Mouse (Mus musculus) neural tube, embryonic 13.5 days (tissue): ENCODE results near the gene Clic5. TPM values are rescaled to one million over a fixed set of nuclear protein-coding genes. Genes with fewer than 3 reads are reported as not detected.
A peak's percentile ranks its signal among the peaks of the same experiment; 100 is the strongest.

Source experiments
- ATAC-seq: fragments of 200-750 bp; cut with Nextera tagmentation; 2 replicates; pipeline ENCODE4 v1.8.0; 2017; ENCODE audit warnings: low read depth, mild to moderate bottlenecking, moderate TSS enrichment, moderate library complexity
- H3K27ac ChIP-seq: fragments of 300-500 bp; sonication (generic); replicated peaks from 2 replicates; pipeline ENCODE4 v1.5.1; 2015; ENCODE audit warnings: moderate library complexity, mild to moderate bottlenecking, inconsistent platforms
- H3K27me3 ChIP-seq: fragments of 300-500 bp; sonication (generic); 2 replicates; pipeline ENCODE4 v1.6.1; 2015; ENCODE audit warnings: mild to moderate bottlenecking, inconsistent platforms
- H3K36me3 ChIP-seq: fragments of 300-500 bp; sonication (generic); 2 replicates; pipeline ENCODE4 v1.6.1; 2015; ENCODE audit warnings: mild to moderate bottlenecking, inconsistent platforms
- H3K4me1 ChIP-seq: fragments of 300-500 bp; sonication (generic); replicated peaks from 2 replicates; pipeline ENCODE4 v1.6.1; 2015; ENCODE audit warnings: inconsistent platforms
- H3K4me2 ChIP-seq: fragments of 300-500 bp; sonication (generic); 2 replicates; pipeline ENCODE4 v1.6.1; 2015; ENCODE audit warnings: inconsistent platforms, mild to moderate bottlenecking, moderate library complexity
- H3K4me3 ChIP-seq: fragments of 300-500 bp; sonication (generic); 2 replicates; pipeline ENCODE4 v1.5.1; 2015; ENCODE audit warnings: mild to moderate bottlenecking, inconsistent platforms
- H3K9ac ChIP-seq: fragments of 300-500 bp; sonication (generic); 2 replicates; pipeline ENCODE4 v1.6.1; 2015; ENCODE audit warnings: moderate library complexity, mild to moderate bottlenecking, inconsistent platforms
- H3K9me3 ChIP-seq: fragments of 300-500 bp; sonication (generic); 2 replicates; pipeline ENCODE4 v1.6.1; 2016; ENCODE audit warnings: inconsistent platforms
- WGBS: fragments of 180-500 bp; shearing (Covaris S2); methylation state at CpG from one replicate; pipeline ENCODE4 v1.1.7; 2015; 5-methylcytosine and 5-hydroxymethylcytosine counted together
- polyA plus RNA-seq: library from polyadenylated mRNA; unstranded; fragments of >200 nt; fragmentation: Nextera tagmentation; extraction: Ambion mirVana; gene quantifications from 2 replicates; pipeline ENCODE4 v1.2.1, GENCODE M21; 2015

Gene Clic5
- polyA plus RNA-seq = 0.18 TPM in 2 replicates

- Histone ChIP-seq H3K4me3 (peak within 1 kb of the TSS; percentile 31), H3K36me3 (no peaks in the 10 kb centered on the region), H3K27me3 (peaks cover 40% of the 10 kb centered on the region), H3K4me1 (peaks cover 19% of the 10 kb centered on the region), H3K9ac (peak within 1 kb of the TSS; percentile 48; the same call in 1 of the 2 replicates), H3K27ac (no peak within 1 kb of the TSS), H3K4me2 (peak within 1 kb of the TSS; percentile 63), H3K9me3 (no peaks in the 10 kb centered on the region)
- 5% methylated on average over 24 of the region's 24 CpGs for WGBS
- ATAC-seq = no peak
Measured at GRCm38 (mm10) chr17:44188042-44188768, at the start of gene Clic5. TSS of gene Clic5 (plus strand) at chr17:44188584.

GRCm38 (mm10) chr17:44145806-44146205 is 42.6 kb upstream of the Clic5 start:
- no peaks in the 10 kb centered on the region for H3K4me1 ChIP-seq
- H3K9ac ChIP-seq = no peak overlapping the region
- no peak for ATAC-seq
- H3K4me2 ChIP-seq = no peak overlapping the region
- H3K27ac ChIP-seq = no peak overlapping the region
- no peaks in the 10 kb centered on the region for H3K36me3 ChIP-seq
- no peak overlapping the region for H3K4me3 ChIP-seq
- WGBS = 85% methylated on average over 1 of the region's 1 CpGs
- no peaks in the 10 kb centered on the region for H3K27me3 ChIP-seq
- no peaks in the 10 kb centered on the region for H3K9me3 ChIP-seq

GRCm38 (mm10) chr17:44148109-44148846 is 40.1 kb upstream of the Clic5 start:
- Histone ChIP-seq H3K9me3 (no peaks in the 10 kb centered on the region), H3K9ac (no peak overlapping the region), H3K4me2 (no peak overlapping the region), H3K36me3 (no peaks in the 10 kb centered on the region), H3K4me3 (no peak overlapping the region), H3K4me1 (no peaks in the 10 kb centered on the region), H3K27me3 (no peaks in the 10 kb centered on the region), H3K27ac (no peak overlapping the region)
- ATAC-seq = no peak
- WGBS = 81% methylated on average over 5 of the region's 5 CpGs

GRCm38 (mm10) chr17:44151130-44151529 is 37.3 kb upstream of the Clic5 start:
- H3K9me3 ChIP-seq = no peaks in the 10 kb centered on the region
- no peaks in the 10 kb centered on the region for H3K36me3 ChIP-seq
- H3K4me1 ChIP-seq = no peaks in the 10 kb centered on the region
- H3K4me2 ChIP-seq = no peak overlapping the region
- no peak overlapping the region for H3K27ac ChIP-seq
- ATAC-seq = no peak
- 66% methylated on average over 3 of the region's 3 CpGs for WGBS
- H3K9ac ChIP-seq = no peak overlapping the region
- H3K4me3 ChIP-seq = no peak overlapping the region
- no peaks in the 10 kb centered on the region for H3K27me3 ChIP-seq

DNA sequence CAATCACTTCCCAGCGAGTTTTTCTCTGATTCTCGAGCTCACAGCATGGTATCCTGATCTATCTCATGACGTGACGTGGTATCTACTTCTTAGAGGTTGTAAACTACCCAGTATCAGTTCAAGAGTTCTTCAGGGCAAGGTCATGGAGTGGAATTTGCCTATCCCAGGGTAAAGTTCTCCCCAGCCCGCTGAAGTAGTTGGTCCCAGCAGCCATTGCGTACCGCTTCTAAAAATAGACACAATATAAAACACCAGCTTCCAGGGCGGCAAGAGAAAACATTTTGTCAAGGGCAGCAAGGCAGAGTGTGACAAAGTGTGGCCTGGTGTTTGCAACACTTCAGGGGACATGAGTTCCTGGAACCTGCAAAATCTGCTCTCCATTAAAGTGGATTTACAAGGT is 36.5 kb upstream of the Clic5 start:
- no peak overlapping the region for H3K4me2 ChIP-seq
- no peak overlapping the region for H3K9ac ChIP-seq
- no peak overlapping the region for H3K27ac ChIP-seq
- no peaks in the 10 kb centered on the region for H3K27me3 ChIP-seq
- no peak overlapping the region for H3K4me3 ChIP-seq
- WGBS = 81% methylated on average over 8 of the region's 8 CpGs
- H3K9me3 ChIP-seq = no peaks in the 10 kb centered on the region
- no peak for ATAC-seq
- no peaks in the 10 kb centered on the region for H3K4me1 ChIP-seq
- H3K36me3 ChIP-seq = no peaks in the 10 kb centered on the region

- Histone ChIP-seq H3K36me3 (no peaks in the 10 kb centered on the region), H3K4me1 (no peaks in the 10 kb centered on the region), H3K9ac (no peak overlapping the region), H3K9me3 (no peaks in the 10 kb centered on the region), H3K27ac (no peak overlapping the region), H3K4me3 (no peak overlapping the region), H3K4me2 (no peak overlapping the region), H3K27me3 (no peaks in the 10 kb centered on the region)
- 66% methylated on average over 5 of the region's 5 CpGs for WGBS
- ATAC-seq = no peak
Measured at GRCm38 (mm10) chr17:44153871-44154270, 34.5 kb upstream of the Clic5 start.

DNA sequence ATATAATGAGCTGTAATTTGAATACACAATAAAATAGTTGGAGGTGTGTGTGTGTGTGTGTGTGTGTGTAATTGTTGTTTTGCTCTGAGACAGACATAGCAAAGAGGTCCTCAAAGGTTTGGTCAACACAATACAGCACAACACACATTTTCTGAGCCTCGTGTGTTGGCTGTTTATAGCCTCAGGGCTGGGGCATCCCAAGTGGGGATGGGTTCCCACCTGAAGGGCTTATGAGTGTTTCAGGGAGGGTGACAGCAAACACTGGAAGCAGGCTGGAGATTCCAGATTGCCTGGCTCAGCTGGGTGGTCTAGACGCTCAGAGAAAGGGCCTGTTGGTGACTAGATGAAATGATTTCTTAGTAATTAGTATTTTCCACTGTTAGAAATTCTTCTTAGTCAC is 33.2 kb upstream of the Clic5 start:
- ATAC-seq = no peak
- H3K9me3 ChIP-seq = no peaks in the 10 kb centered on the region
- no peak overlapping the region for H3K9ac ChIP-seq
- H3K4me1 ChIP-seq = no peaks in the 10 kb centered on the region
- H3K27me3 ChIP-seq = no peaks in the 10 kb centered on the region
- no peak overlapping the region for H3K4me2 ChIP-seq
- no peak overlapping the region for H3K27ac ChIP-seq
- no peaks in the 10 kb centered on the region for H3K36me3 ChIP-seq
- 76% methylated on average over 2 of the region's 2 CpGs for WGBS
- no peak overlapping the region for H3K4me3 ChIP-seq

DNA sequence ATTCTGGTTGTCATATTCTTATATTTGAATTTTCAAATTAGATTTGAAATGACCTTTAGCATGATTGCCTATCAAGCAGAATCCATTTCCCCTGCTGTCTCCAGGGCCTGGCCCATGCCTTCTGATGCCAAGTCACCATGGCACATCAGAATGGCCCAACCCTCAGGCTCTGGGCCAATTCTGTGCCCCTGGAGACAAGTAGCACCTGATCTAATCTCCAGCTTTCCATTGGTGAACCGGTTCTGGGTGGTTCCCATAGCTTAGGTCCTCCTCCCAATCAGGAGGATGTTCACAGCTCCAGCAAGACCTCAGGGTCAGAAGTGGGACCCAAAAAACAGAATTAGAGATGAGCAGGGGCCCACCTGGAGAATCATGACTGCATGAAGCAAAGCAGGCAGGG is 30.2 kb upstream of the Clic5 start:
- H3K36me3 ChIP-seq = no peaks in the 10 kb centered on the region
- 69% methylated on average over 1 of the region's 1 CpGs for WGBS
- no peaks in the 10 kb centered on the region for H3K27me3 ChIP-seq
- H3K4me3 ChIP-seq = no peak overlapping the region
- no peak overlapping the region for H3K4me2 ChIP-seq
- no peak for ATAC-seq
- H3K4me1 ChIP-seq = no peaks in the 10 kb centered on the region
- no peak overlapping the region for H3K9ac ChIP-seq
- H3K27ac ChIP-seq = no peak overlapping the region
- H3K9me3 ChIP-seq = no peaks in the 10 kb centered on the region

DNA sequence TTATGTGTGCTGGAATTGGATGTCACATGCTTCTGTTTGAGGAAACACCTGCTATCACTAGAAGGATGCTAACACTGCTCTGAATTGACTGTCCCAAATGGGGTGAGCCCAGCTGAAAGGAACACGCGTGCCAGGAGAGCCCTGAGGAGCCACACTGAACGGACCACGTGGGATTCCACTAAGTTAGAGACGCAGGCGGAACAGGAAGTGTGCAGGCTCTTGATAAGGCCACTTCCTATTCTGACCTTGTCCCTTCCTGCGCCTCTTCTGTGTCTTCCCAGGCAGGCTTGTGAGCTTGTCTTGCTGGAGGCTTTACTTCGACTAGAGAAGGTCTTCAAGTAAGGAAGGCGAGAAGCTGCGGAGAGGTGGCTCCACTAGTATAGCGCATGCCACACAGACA is 27.9 kb upstream of the Clic5 start:
- H3K27ac ChIP-seq = no peak overlapping the region
- H3K4me1 ChIP-seq = no peaks in the 10 kb centered on the region
- no peaks in the 10 kb centered on the region for H3K27me3 ChIP-seq
- WGBS = 92% methylated on average over 11 of the region's 11 CpGs
- H3K9ac ChIP-seq = no peak overlapping the region
- no peaks in the 10 kb centered on the region for H3K9me3 ChIP-seq
- no peak overlapping the region for H3K4me2 ChIP-seq
- H3K36me3 ChIP-seq = no peaks in the 10 kb centered on the region
- no peak for ATAC-seq
- H3K4me3 ChIP-seq = no peak overlapping the region

DNA sequence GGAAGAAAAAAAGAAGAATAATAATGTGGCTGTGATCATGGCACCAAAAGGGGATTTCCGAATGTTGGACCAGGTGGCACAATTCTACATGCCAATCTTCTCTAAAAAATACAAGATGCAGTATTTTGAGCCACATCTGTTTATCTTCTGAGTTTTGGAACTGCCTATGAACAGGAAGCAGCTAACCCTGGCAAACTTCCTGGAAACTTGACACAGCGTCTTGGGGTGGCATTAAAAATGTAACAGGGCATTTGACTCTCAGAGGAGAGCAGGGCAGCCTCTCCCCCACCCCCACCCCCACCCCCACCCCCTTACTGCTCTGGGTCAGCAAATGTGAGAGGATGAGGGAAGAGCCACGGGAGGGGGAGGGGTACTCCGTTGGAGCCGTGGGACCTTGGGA is 25.9 kb upstream of the Clic5 start:
- ATAC-seq = no peak
- Histone ChIP-seq H3K27ac (no peak overlapping the region), H3K4me3 (no peak overlapping the region), H3K9me3 (no peaks in the 10 kb centered on the region), H3K36me3 (no peaks in the 10 kb centered on the region), H3K4me2 (no peak overlapping the region), H3K9ac (no peak overlapping the region), H3K4me1 (no peaks in the 10 kb centered on the region), H3K27me3 (no peaks in the 10 kb centered on the region)
- WGBS = 47% methylated on average over 5 of the region's 5 CpGs

DNA sequence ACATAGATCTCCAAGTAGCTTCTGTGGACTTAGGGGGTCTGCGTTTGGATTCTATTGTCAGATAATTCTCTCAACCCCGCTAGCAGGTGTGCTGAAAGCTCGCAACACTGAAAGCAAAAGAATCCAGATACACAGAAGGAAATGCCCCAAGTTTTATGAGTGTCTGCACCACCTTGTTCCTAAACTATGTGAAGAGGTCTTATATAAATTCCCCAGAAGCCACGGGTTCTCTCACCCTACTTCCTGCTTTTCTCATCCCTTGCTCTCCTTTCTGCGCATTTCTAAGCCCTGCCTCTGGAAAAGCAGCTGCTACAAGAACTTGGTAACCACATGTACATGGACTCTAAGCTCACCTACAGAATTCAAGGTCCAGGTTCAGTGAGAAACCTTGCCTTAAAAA is 25.4 kb upstream of the Clic5 start:
- H3K9me3 ChIP-seq = no peaks in the 10 kb centered on the region
- no peaks in the 10 kb centered on the region for H3K4me1 ChIP-seq
- no peak overlapping the region for H3K4me2 ChIP-seq
- no peaks in the 10 kb centered on the region for H3K27me3 ChIP-seq
- 75% methylated on average over 5 of the region's 5 CpGs for WGBS
- H3K4me3 ChIP-seq = no peak overlapping the region
- H3K36me3 ChIP-seq = no peaks in the 10 kb centered on the region
- no peak overlapping the region for H3K27ac ChIP-seq
- no peak overlapping the region for H3K9ac ChIP-seq
- ATAC-seq = no peak

DNA sequence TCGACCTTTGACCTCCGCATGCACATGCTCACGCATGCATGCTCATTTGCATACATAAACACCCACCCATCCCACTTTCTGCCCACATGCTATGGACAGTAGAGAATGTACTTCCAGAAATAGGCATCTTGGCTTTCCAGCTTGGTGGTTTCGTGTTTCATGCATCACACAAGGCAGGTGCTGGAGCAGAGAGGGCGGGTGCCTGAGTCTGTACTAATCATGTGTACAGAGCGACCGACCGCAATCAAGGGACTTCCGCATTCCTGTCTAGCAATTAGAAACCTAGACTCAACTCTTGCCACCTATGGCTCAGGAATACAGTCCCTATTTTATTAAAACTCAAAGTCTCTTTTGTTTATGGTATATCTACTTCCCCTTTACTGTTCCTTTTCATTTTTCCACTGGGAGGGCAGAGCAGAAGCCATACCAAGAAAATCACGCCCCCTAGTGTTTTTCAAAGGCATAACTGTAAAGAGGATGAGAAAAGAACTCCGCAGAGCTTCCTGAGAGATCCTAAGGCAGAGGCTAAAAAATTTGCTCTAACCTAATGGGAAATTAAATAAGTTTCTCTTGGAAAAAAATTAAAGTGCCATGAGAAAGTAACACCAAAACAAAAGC is 22.5 kb upstream of the Clic5 start:
- no peak for ATAC-seq
- H3K9me3 ChIP-seq = no peaks in the 10 kb centered on the region
- H3K27me3 ChIP-seq = no peaks in the 10 kb centered on the region
- H3K4me1 ChIP-seq = no peaks in the 10 kb centered on the region
- WGBS = 82% methylated on average over 11 of the region's 11 CpGs
- H3K4me3 ChIP-seq = no peak overlapping the region
- no peak overlapping the region for H3K9ac ChIP-seq
- no peak overlapping the region for H3K4me2 ChIP-seq
- no peaks in the 10 kb centered on the region for H3K36me3 ChIP-seq
- H3K27ac ChIP-seq = no peak overlapping the region
